Mouse (Mus musculus) intestine, embryonic 16.5 days (tissue): ENCODE measurements around the gene Sycn. TPM values are rescaled to one million over a fixed set of nuclear protein-coding genes. Genes with fewer than 3 reads are reported as not detected.

ENCODE experiments used
- ATAC-seq: fragments of 200-750 bp; cut with Nextera tagmentation; 2 replicates; pipeline ENCODE4 v1.8.0; 2017; ENCODE audit warnings: moderate TSS enrichment, moderate library complexity
- H3K27ac ChIP-seq: fragments of 300-500 bp; sonication (generic); 2 replicates; pipeline ENCODE4 v1.5.1; 2014; ENCODE audit warnings: mild to moderate bottlenecking, low read length
- H3K27me3 ChIP-seq: fragments of 300-500 bp; sonication (generic); replicated peaks from 2 replicates; pipeline ENCODE4 v1.6.1; 2014; ENCODE audit warnings: low read length, control low read depth, mixed read lengths; ENCODE audit not compliant: control insufficient read depth, insufficient read depth
- H3K36me3 ChIP-seq: fragments of 300-500 bp; sonication (generic); 2 replicates; pipeline ENCODE4 v1.6.1; 2014; ENCODE audit warnings: low read length, control low read depth; ENCODE audit not compliant: control insufficient read depth, insufficient read depth
- H3K4me1 ChIP-seq: fragments of 300-500 bp; sonication (generic); 2 replicates; pipeline ENCODE4 v1.6.1; 2014; ENCODE audit warnings: low read length, control low read depth, mixed read lengths; ENCODE audit not compliant: control insufficient read depth, insufficient read depth
- H3K4me2 ChIP-seq: fragments of 300-500 bp; sonication (generic); 2 replicates; pipeline ENCODE4 v1.6.1; 2014; ENCODE audit warnings: low read depth, low read length, control low read depth
- H3K4me3 ChIP-seq: fragments of 300-500 bp; sonication (generic); 2 replicates; pipeline ENCODE4 v1.5.1; 2014; ENCODE audit warnings: mild to moderate bottlenecking, low read length
- H3K9ac ChIP-seq: fragments of 300-500 bp; sonication (generic); 2 replicates; pipeline ENCODE4 v1.6.1; 2014; ENCODE audit warnings: low read depth, low read length
- H3K9me3 ChIP-seq: fragments of 300-500 bp; sonication (generic); 2 replicates; pipeline ENCODE4 v1.6.1; 2016; ENCODE audit warnings: low read length, control low read depth; ENCODE audit not compliant: control insufficient read depth
- WGBS: fragments of 180-500 bp; shearing (Covaris S2); extraction: QIAGEN DNeasy Blood & Tissue Kit; methylation state at CpG from one replicate; pipeline ENCODE4 v1.1.7; 2014; 5-methylcytosine and 5-hydroxymethylcytosine counted together
- polyA plus RNA-seq: library from polyadenylated mRNA; unstranded; fragments of >200 nt; fragmentation: Nextera tagmentation; extraction: Ambion mirVana; gene quantifications from 2 replicates; pipeline ENCODE4 v1.2.1, GENCODE M21; 2015

Sycn gene
- polyA plus RNA-seq, 1 experiment from 2014 or later: 94.3 TPM

DNA sequence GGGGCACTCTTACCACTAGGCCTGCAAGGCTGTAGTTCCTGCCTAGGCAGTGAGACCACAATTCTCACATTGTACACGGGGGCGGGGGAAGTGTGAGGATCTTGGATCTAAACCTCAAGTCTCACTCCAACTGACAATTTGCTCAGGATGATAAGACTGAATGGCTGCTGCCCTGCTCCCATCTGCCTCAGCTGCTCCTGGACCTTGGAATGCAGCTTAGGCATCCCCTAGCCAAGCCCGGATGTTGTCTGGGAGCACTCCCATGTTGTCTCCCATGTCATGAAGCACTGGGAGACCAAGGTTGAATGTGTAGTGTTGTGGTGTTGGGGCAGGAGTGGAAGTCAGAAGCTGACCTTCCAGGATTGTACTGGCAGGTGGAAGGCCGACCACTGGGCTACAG is 26.9 kb downstream of the Sycn start:
- no peak overlapping the region for H3K4me2 ChIP-seq
- 96% methylated on average over 4 of the region's 4 CpGs for WGBS
- no peak overlapping the region for H3K27ac ChIP-seq
- H3K9me3 ChIP-seq: no peaks in the 10 kb centered on the region
- no peak overlapping the region for H3K9ac ChIP-seq
- H3K27me3 ChIP-seq: no peaks in the 10 kb centered on the region
- no peak for ATAC-seq
- no peak overlapping the region for H3K4me3 ChIP-seq
- peaks cover 34% of the 10 kb centered on the region for H3K4me1 ChIP-seq
- H3K36me3 ChIP-seq: peaks cover 32% of the 10 kb centered on the region

DNA sequence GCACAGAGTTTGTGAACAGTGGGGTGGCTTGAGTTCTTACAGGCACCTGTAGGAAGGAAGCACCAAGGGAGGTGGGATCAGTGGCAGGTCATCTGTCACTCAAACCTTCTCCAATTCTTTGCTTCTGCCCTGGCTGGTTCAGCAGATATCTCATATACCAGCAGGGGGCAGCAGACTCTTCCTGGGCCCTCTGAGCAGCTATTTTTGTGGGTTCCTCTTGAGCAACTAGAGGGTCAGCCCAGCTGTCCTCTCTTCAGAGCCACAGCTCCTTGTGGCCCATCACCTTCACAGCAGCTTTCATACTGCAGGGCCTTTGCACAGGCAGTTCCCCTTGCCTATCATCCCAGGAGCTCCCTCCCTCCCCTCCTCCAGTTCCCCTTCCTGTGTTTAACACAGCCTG is 27.6 kb downstream of the Sycn start:
- H3K36me3 ChIP-seq: peaks cover 32% of the 10 kb centered on the region
- no peak for ATAC-seq

DNA sequence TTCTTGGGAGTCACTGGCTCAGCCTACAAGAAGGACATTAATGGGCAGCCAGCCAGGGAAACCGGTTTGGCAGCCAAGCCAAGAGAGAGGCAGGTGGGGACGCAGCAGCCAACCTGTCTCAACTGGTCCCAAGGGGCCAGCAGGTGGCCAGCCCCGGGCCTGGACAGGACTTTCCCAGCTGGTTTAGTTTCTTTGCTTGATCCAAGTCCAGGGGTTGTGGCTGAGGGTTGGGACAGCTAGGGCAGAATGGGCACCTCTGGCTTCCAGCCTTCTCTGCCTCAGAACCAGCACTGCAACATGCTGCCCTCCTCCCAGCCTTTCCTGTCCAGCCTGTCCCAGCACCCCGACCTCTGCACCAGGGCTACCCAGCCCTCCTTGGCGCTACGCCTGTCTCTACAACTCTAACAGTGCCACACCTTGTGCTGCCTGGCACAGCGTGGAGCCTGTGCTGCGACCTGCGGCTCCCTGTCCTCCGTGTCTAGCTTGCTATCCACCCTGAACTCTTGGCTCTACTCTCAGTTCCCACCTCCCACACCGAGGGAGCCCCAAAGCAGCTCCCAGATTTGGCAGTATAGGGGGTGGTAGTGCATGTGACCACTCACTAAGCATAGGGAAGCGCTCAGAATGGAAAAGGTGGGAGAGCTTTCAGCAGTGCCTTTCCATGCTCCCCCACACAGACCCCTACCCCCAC is 29.8 kb downstream of the Sycn start:
- no peak overlapping the region for H3K4me3 ChIP-seq
- 42% methylated on average over 12 of the region's 12 CpGs for WGBS
- ATAC-seq: peak; percentile 83
- H3K9me3 ChIP-seq: no peaks in the 10 kb centered on the region
- H3K27ac ChIP-seq: peak overlapping the region; percentile 92
- H3K27me3 ChIP-seq: no peaks in the 10 kb centered on the region
- H3K4me1 ChIP-seq: peaks cover 56% of the 10 kb centered on the region
- H3K36me3 ChIP-seq: peaks cover 13% of the 10 kb centered on the region
- H3K4me2 ChIP-seq: peak overlapping the region; percentile 44
- peak overlapping the region; percentile 37 for H3K9ac ChIP-seq

More for the DNA sequence above, 27.6 kb downstream of the Sycn start:
- no peak overlapping the region for H3K27ac ChIP-seq
- peaks cover 40% of the 10 kb centered on the region for H3K4me1 ChIP-seq
- no peaks in the 10 kb centered on the region for H3K27me3 ChIP-seq
- H3K9me3 ChIP-seq: no peaks in the 10 kb centered on the region
- H3K9ac ChIP-seq: no peak overlapping the region
- H3K4me3 ChIP-seq: no peak overlapping the region
- no peak overlapping the region for H3K4me2 ChIP-seq

DNA sequence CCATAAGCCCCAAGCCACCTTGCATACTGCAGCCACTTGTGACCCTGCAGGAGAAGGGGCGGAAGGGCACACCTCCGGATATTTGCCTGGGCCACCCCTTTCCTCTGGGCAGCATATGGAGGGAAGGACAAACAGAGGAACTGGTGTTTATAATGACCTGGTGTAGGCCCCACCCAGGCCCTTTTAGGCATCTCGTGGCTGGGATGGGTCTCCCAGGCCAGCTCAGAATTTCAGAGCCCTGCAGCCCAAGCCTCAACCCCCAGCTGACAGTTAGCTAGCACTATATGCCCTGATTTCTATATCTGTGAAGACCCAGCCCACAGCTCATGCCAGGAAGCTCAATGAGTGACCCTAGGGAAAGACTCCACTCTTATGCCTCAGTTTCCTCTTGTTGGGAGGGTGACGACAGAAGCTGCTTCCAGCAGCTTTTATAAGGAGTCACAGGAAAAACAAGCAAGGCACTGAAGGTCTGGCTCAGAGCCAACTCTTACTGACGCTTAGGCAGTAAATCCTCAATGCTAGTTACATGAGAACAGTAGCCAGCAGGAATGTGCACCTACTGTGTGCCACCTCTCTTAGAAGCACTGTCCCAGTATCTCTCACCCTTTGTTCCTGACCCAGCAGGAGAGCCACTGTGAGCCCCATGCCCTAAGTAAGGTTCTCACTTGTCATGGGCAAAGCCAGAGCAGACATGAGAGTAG is 30.4 kb downstream of the Sycn start:
- Histone ChIP-seq H3K27ac (peak overlapping the region; percentile 92), H3K27me3 (no peaks in the 10 kb centered on the region), H3K4me3 (no peak overlapping the region), H3K9me3 (no peaks in the 10 kb centered on the region), H3K4me1 (peaks cover 62% of the 10 kb centered on the region), H3K4me2 (peak overlapping the region; percentile 44), H3K36me3 (peaks cover 11% of the 10 kb centered on the region), H3K9ac (peak overlapping the region; percentile 37)
- ATAC-seq: peak; percentile 5
- 30% methylated on average over 5 of the region's 5 CpGs for WGBS

DNA sequence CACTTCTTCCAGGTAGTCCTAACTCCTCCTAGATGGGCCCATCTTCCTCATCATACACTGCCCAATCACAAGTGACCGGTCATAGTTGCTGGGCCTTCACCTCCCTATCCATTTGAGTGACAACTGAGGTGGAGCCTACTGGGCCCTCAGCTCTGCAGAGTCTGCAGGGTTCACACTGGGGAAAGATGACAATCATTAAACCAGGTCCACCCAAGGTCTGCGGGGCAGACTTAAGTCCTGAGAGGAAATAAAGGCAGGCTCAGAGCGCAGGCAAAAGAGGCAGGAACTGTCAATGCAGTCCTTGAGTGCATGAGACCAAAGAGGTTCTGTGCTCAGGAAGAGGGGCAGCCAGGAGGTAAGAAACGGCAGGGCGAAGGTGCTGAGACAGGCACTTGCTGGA is 32.0 kb downstream of the Sycn start:
- Histone ChIP-seq H3K4me1 (peaks cover 77% of the 10 kb centered on the region), H3K27ac (peak overlapping the region; percentile 60), H3K36me3 (peaks cover 1% of the 10 kb centered on the region), H3K9ac (no peak overlapping the region), H3K27me3 (no peaks in the 10 kb centered on the region), H3K9me3 (no peaks in the 10 kb centered on the region), H3K4me2 (no peak overlapping the region), H3K4me3 (no peak overlapping the region)
- ATAC-seq: peak; percentile 10; the same call in 1 of the 2 replicates
- whole genome bisulfite sequencing: 69% methylated on average over 5 of the region's 5 CpGs

DNA sequence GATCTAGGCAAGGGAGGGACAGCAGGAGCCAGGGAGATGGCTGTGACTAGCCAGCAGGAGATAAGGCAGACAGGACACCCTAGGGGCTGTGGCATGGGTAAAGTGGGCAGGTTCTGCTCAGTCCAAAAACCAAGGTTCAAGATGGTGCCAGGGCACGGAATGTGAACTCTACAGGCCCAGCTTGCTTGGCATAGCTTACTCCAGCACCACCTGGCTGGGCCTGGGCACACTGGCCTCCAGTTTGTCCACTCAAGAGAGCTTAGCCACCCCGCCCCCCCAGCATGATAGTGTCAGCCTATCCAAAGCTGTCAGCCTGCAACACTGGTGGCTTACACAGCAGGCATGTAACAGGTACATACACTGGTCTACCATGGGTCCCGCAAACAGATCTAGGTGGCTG is 32.6 kb downstream of the Sycn start:
- Histone ChIP-seq H3K27ac (peak overlapping the region; percentile 60), H3K9ac (no peak overlapping the region), H3K4me1 (peaks cover 83% of the 10 kb centered on the region), H3K4me2 (no peak overlapping the region), H3K27me3 (no peaks in the 10 kb centered on the region), H3K9me3 (no peaks in the 10 kb centered on the region), H3K36me3 (no peaks in the 10 kb centered on the region), H3K4me3 (no peak overlapping the region)
- 97% methylated on average over 3 of the region's 3 CpGs for WGBS
- ATAC-seq: no peak

DNA sequence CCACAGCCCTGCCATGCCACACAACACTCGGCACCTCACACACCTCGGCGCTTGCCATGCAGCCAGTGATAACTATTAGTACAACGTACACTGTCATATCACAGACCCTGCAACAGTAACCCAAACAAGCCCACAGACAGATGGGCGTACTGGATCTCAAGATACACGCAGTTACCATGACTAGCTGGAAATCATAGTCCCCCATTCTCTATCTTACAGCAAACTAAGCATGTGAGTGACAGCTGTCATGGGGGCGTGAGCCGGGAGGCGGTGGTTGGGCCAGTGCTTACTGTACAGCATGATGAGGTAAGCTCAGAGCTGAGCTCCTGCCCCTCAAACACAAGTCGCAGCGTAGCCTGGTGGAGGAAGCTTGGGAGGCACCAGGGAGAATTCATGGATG is 34.9 kb downstream of the Sycn start:
- H3K9ac ChIP-seq: no peak overlapping the region
- no peaks in the 10 kb centered on the region for H3K27me3 ChIP-seq
- WGBS: 87% methylated on average over 11 of the region's 11 CpGs
- H3K36me3 ChIP-seq: no peaks in the 10 kb centered on the region
- no peaks in the 10 kb centered on the region for H3K9me3 ChIP-seq
- peaks cover 83% of the 10 kb centered on the region for H3K4me1 ChIP-seq
- no peak for ATAC-seq
- no peak overlapping the region for H3K27ac ChIP-seq
- no peak overlapping the region for H3K4me3 ChIP-seq
- no peak overlapping the region for H3K4me2 ChIP-seq

DNA sequence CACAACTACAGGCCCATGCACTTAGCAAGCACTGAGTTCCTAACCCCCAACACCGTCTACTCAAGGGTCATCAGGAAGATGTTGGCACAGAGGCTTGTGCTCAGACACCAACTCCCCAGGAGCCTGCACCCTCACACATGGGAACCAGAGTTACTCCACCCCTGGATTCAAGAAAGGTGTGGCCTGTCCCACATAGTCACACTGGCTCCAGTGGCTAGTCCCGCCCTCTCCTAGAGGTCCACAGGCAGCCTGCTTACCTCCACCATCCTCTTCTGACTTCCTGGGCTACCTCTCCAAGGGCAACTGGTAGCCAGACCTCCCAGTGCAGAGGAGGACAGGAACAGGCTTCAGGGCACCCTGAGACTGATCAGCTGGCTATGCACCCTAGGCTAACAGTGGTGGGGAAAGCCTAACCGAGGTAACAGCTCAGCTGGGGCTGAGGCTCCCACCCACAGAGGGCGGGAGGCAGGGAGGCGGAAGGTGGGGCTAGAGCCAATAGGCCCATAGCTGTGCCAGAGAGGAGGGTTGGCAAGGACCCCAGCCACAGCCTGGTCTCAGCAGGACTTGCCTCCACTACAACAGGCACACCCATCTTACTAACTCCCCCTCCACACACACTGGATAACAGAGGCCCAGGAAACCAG is 35.7 kb downstream of the Sycn start:
- H3K4me3 ChIP-seq: no peak overlapping the region
- peaks cover 81% of the 10 kb centered on the region for H3K4me1 ChIP-seq
- no peak overlapping the region for H3K4me2 ChIP-seq
- no peaks in the 10 kb centered on the region for H3K36me3 ChIP-seq
- 67% methylated on average over 5 of the region's 5 CpGs for WGBS
- H3K9ac ChIP-seq: peak overlapping the region; percentile 39; the same call in 1 of the 2 replicates
- H3K27ac ChIP-seq: peak overlapping the region; percentile 79; the same call in 1 of the 2 replicates
- peak; percentile 27 for ATAC-seq
- H3K9me3 ChIP-seq: no peaks in the 10 kb centered on the region
- H3K27me3 ChIP-seq: no peaks in the 10 kb centered on the region

DNA sequence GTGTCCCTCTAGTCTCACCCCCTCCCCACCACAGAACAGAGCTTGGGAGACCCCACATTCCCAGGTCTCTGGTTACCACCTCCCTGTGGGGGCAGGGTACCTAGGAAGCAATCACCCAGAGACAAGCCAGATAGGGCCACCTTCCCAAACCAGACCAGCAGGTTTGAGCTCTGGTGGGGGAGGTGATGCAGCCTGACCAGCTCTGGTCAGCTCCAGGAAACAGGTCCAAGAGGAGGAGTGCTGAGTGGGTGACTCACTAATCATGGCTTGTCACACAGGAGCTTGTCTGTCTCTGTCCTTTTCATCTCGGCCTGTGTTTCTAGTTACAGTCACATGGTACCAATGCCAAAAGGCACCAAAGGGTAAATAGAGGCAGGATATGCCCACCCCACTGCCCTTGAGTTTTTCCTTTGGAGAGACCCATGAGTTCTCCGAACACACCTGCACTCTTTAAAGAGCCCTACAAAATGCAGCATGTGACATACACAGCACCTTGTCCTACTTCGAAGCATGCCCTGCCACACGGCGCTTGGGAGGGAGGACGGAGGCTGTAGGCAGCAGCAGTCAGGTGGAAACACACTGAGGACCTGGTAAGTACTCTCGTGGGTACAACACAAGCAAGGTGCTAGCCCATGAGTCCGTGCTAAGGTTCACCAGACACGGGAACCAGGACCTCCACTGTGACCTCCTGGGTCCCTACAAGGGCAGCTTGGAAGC is 37.3 kb downstream of the Sycn start:
- 0 out of 2 replicates have a peak overlapping the region, but pooled peaks have one; percentile 8 for H3K4me2 ChIP-seq
- H3K4me3 ChIP-seq: no peak overlapping the region
- peak overlapping the region; percentile 48; the same call in 1 of the 2 replicates for H3K9ac ChIP-seq
- WGBS: 58% methylated on average over 9 of the region's 9 CpGs
- H3K27ac ChIP-seq: peak overlapping the region; percentile 79
- no peaks in the 10 kb centered on the region for H3K36me3 ChIP-seq
- peak; percentile 83 for ATAC-seq
- peaks cover 80% of the 10 kb centered on the region for H3K4me1 ChIP-seq
- no peaks in the 10 kb centered on the region for H3K27me3 ChIP-seq
- H3K9me3 ChIP-seq: no peaks in the 10 kb centered on the region
